Mouse (Mus musculus) midbrain, postnatal 0 days (tissue): Measurements from ENCODE around the gene Gfi1b. TPM values are rescaled to one million over a fixed set of nuclear protein-coding genes. Genes with fewer than 3 reads are reported as not detected.

Source experiments
- ATAC-seq: fragments of 200-750 bp; cut with Nextera tagmentation; 2 replicates; pipeline ENCODE4 v1.8.0; 2017; ENCODE audit warnings: moderate number of reproducible peaks, mild to moderate bottlenecking, moderate TSS enrichment, moderate library complexity; ENCODE audit not compliant: low FRiP score
- DNase-seq: peaks from one replicate; pipeline ENCODE4 v3.0.0-alpha.2; 2015; ENCODE audit warnings: low spot score
- H3K27ac ChIP-seq: fragments of 300-500 bp; sonication (generic); 2 replicates; pipeline ENCODE4 v1.5.1; 2014; ENCODE audit warnings: low read depth, mild to moderate bottlenecking, low read length, mixed read lengths
- H3K27me3 ChIP-seq: fragments of 300-500 bp; sonication (generic); 2 replicates; pipeline ENCODE4 v1.6.1; 2014; ENCODE audit warnings: low read length, control low read depth, mixed read lengths; ENCODE audit not compliant: insufficient read depth
- H3K36me3 ChIP-seq: fragments of 300-500 bp; sonication (generic); 2 replicates; pipeline ENCODE4 v1.6.1; 2014; ENCODE audit warnings: low read length, control low read depth, mixed read lengths; ENCODE audit not compliant: insufficient read depth
- H3K4me1 ChIP-seq: fragments of 300-500 bp; sonication (generic); 2 replicates; pipeline ENCODE4 v1.6.1; 2014; ENCODE audit warnings: mild to moderate bottlenecking, control low read depth, antibody characterized with exemption, low read length, mixed read lengths; ENCODE audit not compliant: insufficient read depth
- H3K4me2 ChIP-seq: fragments of 300-500 bp; sonication (generic); 2 replicates; pipeline ENCODE4 v1.6.1; 2014; ENCODE audit warnings: low read depth, mild to moderate bottlenecking, low read length, mixed read lengths; ENCODE audit not compliant: poor library complexity, severe bottlenecking
- H3K4me3 ChIP-seq: fragments of 300-500 bp; sonication (generic); 2 replicates; pipeline ENCODE4 v1.5.1; 2014; ENCODE audit warnings: low read depth, mild to moderate bottlenecking, low read length, moderate library complexity
- H3K9ac ChIP-seq: fragments of 300-500 bp; sonication (generic); replicated peaks from 2 replicates; pipeline ENCODE4 v1.6.1; 2014; ENCODE audit warnings: mild to moderate bottlenecking, low read length, moderate library complexity, mixed read lengths; ENCODE audit not compliant: poor library complexity, severe bottlenecking
- H3K9me3 ChIP-seq: fragments of 300-500 bp; sonication (generic); 2 replicates; pipeline ENCODE4 v1.6.1; 2016; ENCODE audit warnings: low read length, control low read depth
- CTCF ChIP-seq: IDR thresholded peaks from 2 replicates; pipeline ENCODE4 v1.5.1; 2016; ENCODE audit warnings: antibody characterized with exemption, mild to moderate bottlenecking
- WGBS: fragments of 180-500 bp; shearing (Covaris S2); extraction: QIAGEN DNeasy Blood & Tissue Kit; methylation state at CpG from one replicate; pipeline ENCODE4 v1.1.7; 2014; 5-methylcytosine and 5-hydroxymethylcytosine counted together
- polyA plus RNA-seq: library from polyadenylated mRNA; unstranded; fragments of >200 nt; fragmentation: Nextera tagmentation; extraction: Ambion mirVana; gene quantifications from 2 replicates; pipeline ENCODE4 v1.2.1, GENCODE M21; 2015
- total RNA-seq: library from RNA; depleted of rRNA; stranded (reverse); fragments of >200 nt; gene quantifications from 2 replicates; pipeline ENCODE4 v1.2.3, GENCODE M21; 2014

Gene Gfi1b
- total and polyA plus RNA-seq, 2 experiments from 2014 or later = not detected

GRCm38 (mm10) chr2:28620522-28620921 is 1.3 kb downstream of the Gfi1b start:
- Histone ChIP-seq H3K9ac (no peak overlapping the region), H3K4me1 (no peaks in the 10 kb centered on the region), H3K4me3 (no peak overlapping the region), H3K4me2 (no peak overlapping the region), H3K27ac (no peak overlapping the region), H3K27me3 (peaks cover 12% of the 10 kb centered on the region; the same call in 1 of the 2 replicates), H3K36me3 (no peaks in the 10 kb centered on the region), H3K9me3 (no peaks in the 10 kb centered on the region)
- TF ChIP-seq CTCF = no peak
- ATAC-seq (no peak), DNase-seq (no peak)
- WGBS = 66% methylated on average over 10 of the region's 10 CpGs

GRCm38 (mm10) chr2:28619369-28619768 is 2.4 kb downstream of the Gfi1b start:
- no peak overlapping the region for H3K4me2 ChIP-seq
- DNase-seq = no peak
- no peaks in the 10 kb centered on the region for H3K36me3 ChIP-seq
- no peak for ATAC-seq
- 86% methylated on average over 6 of the region's 6 CpGs for WGBS
- no peaks in the 10 kb centered on the region for H3K9me3 ChIP-seq
- peaks cover 12% of the 10 kb centered on the region; the same call in 1 of the 2 replicates for H3K27me3 ChIP-seq
- no peaks in the 10 kb centered on the region for H3K4me1 ChIP-seq
- no peak overlapping the region for H3K27ac ChIP-seq
- no peak overlapping the region for H3K9ac ChIP-seq
- no peak overlapping the region for H3K4me3 ChIP-seq
- TF ChIP-seq CTCF = no peak

GRCm38 (mm10) chr2:28618777-28619336 is 2.9 kb downstream of the Gfi1b start:
- H3K4me3 ChIP-seq = no peak overlapping the region
- 81% methylated on average over 6 of the region's 6 CpGs for WGBS
- H3K36me3 ChIP-seq = no peaks in the 10 kb centered on the region
- DNase-seq (no peak), ATAC-seq (no peak)
- no peak overlapping the region for H3K9ac ChIP-seq
- H3K27ac ChIP-seq = no peak overlapping the region
- H3K27me3 ChIP-seq = peaks cover 12% of the 10 kb centered on the region; the same call in 1 of the 2 replicates
- H3K9me3 ChIP-seq = no peaks in the 10 kb centered on the region
- H3K4me2 ChIP-seq = no peak overlapping the region
- H3K4me1 ChIP-seq = no peaks in the 10 kb centered on the region
- TF ChIP-seq CTCF = no peak

DNA sequence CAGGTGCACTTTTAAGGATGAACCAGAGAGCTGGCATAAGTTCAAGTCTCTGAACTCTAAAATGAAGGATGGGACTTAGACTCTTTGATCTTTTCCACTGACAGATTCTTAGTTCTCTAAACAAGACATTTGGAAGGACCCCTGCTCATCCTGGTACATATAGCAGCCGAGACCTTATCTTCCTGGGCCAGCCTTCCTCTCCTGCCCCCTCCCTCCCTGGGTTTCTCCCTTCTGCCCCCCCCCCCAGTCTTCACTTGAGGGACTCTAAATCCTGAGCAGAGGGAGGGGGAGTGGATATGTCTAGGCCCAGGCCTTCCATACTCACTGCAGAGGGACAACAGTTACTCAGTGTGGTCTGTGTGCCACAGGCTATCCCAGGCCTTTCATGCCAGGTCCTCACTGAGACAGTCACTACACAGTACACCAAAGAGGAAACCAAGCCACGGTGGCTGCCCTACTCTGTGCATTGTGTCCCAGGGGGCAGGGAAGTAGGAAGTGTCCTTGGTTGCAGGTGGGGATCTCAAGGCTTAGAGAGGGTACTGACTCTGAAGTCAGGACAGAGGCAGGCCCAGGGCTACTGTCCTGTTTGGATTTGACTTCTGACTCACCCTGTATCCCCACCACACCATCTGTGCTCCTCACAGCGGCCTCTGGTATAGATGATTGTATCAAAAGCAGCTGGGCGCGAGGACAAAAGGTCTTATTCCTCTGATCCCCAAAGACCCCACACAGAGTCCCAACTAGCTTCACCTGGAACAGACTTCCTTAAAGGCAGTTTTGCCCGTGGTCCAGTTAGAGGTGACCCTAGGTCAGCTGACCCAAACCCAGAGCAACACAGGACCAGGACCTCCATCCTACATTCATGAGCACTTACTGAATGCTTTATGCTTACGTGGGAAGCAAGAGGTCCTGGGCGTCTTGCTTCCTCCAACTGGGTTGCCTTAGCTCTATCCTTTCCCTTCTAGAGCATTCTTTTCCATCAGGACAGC is 4.0 kb downstream of the Gfi1b start:
- TF ChIP-seq CTCF = no peak
- Histone ChIP-seq H3K9ac (no peak overlapping the region), H3K4me1 (no peaks in the 10 kb centered on the region), H3K4me3 (no peak overlapping the region), H3K27ac (no peak overlapping the region), H3K36me3 (no peaks in the 10 kb centered on the region), H3K9me3 (no peaks in the 10 kb centered on the region), H3K4me2 (no peak overlapping the region), H3K27me3 (peaks cover 12% of the 10 kb centered on the region; the same call in 1 of the 2 replicates)
- 69% methylated on average over 8 of the region's 8 CpGs for WGBS
- no peak for ATAC-seq
- DNase-seq = no peak

GRCm38 (mm10) chr2:28616874-28617273 is 4.9 kb downstream of the Gfi1b start:
- no peak overlapping the region for H3K4me3 ChIP-seq
- no peak overlapping the region for H3K27ac ChIP-seq
- 75% methylated on average over 9 of the region's 9 CpGs for WGBS
- DNase-seq (no peak), ATAC-seq (no peak)
- no peaks in the 10 kb centered on the region for H3K36me3 ChIP-seq
- H3K4me1 ChIP-seq = no peaks in the 10 kb centered on the region
- peaks cover 8% of the 10 kb centered on the region; the same call in 1 of the 2 replicates for H3K27me3 ChIP-seq
- no peaks in the 10 kb centered on the region for H3K9me3 ChIP-seq
- TF ChIP-seq CTCF = no peak
- no peak overlapping the region for H3K4me2 ChIP-seq
- H3K9ac ChIP-seq = no peak overlapping the region

DNA sequence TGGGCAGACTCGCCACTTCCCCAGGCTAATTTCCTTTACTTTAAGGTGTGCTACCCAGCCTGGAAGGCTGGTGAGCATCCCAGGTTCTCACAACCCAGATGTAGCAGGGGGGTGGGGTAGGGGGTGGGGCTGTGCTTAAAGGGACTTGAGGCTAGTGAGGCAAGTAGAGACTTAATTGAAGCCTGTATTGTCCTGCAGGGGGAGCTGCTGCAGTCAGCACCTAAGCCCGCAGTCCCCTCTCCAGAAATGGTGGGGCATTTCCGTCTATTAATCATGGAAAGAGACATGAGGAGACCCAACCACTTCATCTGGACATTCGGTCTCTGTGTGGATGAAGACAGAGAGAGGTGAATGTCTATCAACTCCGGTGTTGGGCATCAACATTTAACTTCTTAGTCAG is 5.4 kb downstream of the Gfi1b start:
- peak; percentile 23; the same call in 1 of the 2 replicates for TF ChIP-seq CTCF
- Histone ChIP-seq H3K36me3 (no peaks in the 10 kb centered on the region), H3K4me1 (no peaks in the 10 kb centered on the region), H3K9ac (no peak overlapping the region), H3K27ac (no peak overlapping the region), H3K4me2 (no peak overlapping the region), H3K9me3 (no peaks in the 10 kb centered on the region), H3K4me3 (no peak overlapping the region), H3K27me3 (peaks cover 8% of the 10 kb centered on the region; the same call in 1 of the 2 replicates)
- DNase-seq (no peak), ATAC-seq (no peak)
- WGBS = 43% methylated on average over 5 of the region's 5 CpGs
